Mouse (Mus musculus): ENCODE data around the gene Mcee.

GRCm38 (mm10) chr7:64440519-64440918, 48.1 kb downstream of the Mcee start:
- TF ChIP-seq CTCF (conservative IDR thresholded peaks at IDR 0.05; ENCODE audit: low read length) (no peak), NANOG (IDR thresholded peaks at IDR 0.05; ENCODE audit: borderline replicate concordance, low read length) (no peak)
